Mouse (Mus musculus): Measurements from ENCODE around the gene Aarsd1. TPM values are rescaled to one million over a fixed set of nuclear protein-coding genes. Genes with fewer than 3 reads are reported as not detected.
A peak's percentile ranks its signal among the peaks of the same experiment; 100 is the strongest.
"Not testable (repeated sequence)": the region's sequence is repeated elsewhere in the genome, so short reads cannot be mapped to it uniquely, and the experiment has no call there.

Aarsd1 gene
- polyA plus RNA-seq (2014; fragmentation: Nextera tagmentation; extraction: Ambion mirVana): 78.9 and 80.2 TPM in 2 replicates

GRCm38 (mm10) chr11:101417101-101417855 is at the start of gene Aarsd1:
Gene Aarsd1, minus strand, starts transcription at chr11:101417615.
- DNase-seq (ENCODE audit: low spot score): peak; percentile 96
- peak within 1 kb of the TSS; percentile 76 for H3K27ac ChIP-seq (ENCODE audit: low read depth)
- WGBS: under 1% methylated on average over 45 of the region's 45 CpGs

GRCm38 (mm10) chr11:101466552-101466950 is 49.1 kb upstream of the Aarsd1 start:
- H3K36me3 ChIP-seq (ENCODE audit: control insufficient read depth, insufficient read depth, low read length); H3K27me3 ChIP-seq (replicated peaks; ENCODE audit: control insufficient read depth, insufficient read depth, low read length); H3K27ac ChIP-seq (ENCODE audit: low read depth); DNase-seq (ENCODE audit: low spot score); ATAC-seq (replicated peaks; ENCODE audit: low FRiP score, low TSS enrichment, low read depth); H3K9me3 ChIP-seq (ENCODE audit: control insufficient read depth, low read length): not testable (repeated sequence)
- H3K4me1 ChIP-seq (replicated peaks; ENCODE audit: control insufficient read depth, insufficient read depth, low read length): peaks cover 27% of the 10 kb centered on the region
- 54% methylated on average over 5 of the region's 5 CpGs for WGBS
- peak overlapping the region; percentile 72 for H3K4me3 ChIP-seq (ENCODE audit: low read depth, low read length)
- H3K9ac ChIP-seq (ENCODE audit: low read length): peak overlapping the region; percentile 53; the same call in 1 of the 2 replicates
- peak overlapping the region; percentile 90 for H3K4me2 ChIP-seq (ENCODE audit: low read length)

More at GRCm38 (mm10) chr11:101417101-101417855, at the start of gene Aarsd1:
- Histone ChIP-seq H3K4me2 (ENCODE audit: low read length) (peak within 1 kb of the TSS; percentile 73), H3K9me3 (ENCODE audit: control insufficient read depth, low read length) (no peaks in the 10 kb centered on the region), H3K4me3 (ENCODE audit: low read depth, low read length) (peak within 1 kb of the TSS; percentile 92), H3K4me1 (replicated peaks; ENCODE audit: control insufficient read depth, insufficient read depth, low read length) (peaks cover 4% of the 10 kb centered on the region; the same call in 1 of the 2 replicates), H3K9ac (ENCODE audit: low read length) (peak within 1 kb of the TSS; percentile 87), H3K27me3 (replicated peaks; ENCODE audit: control insufficient read depth, insufficient read depth, low read length) (no peaks in the 10 kb centered on the region), H3K36me3 (ENCODE audit: control insufficient read depth, insufficient read depth, low read length) (peaks cover 14% of the 10 kb centered on the region)
- ATAC-seq (replicated peaks; ENCODE audit: low FRiP score, low TSS enrichment, low read depth): peak; percentile 75

- peak within 1 kb of the TSS; percentile 94 for H3K4me2 ChIP-seq (ENCODE audit: low read length)
- peaks cover 15% of the 10 kb centered on the region for H3K36me3 ChIP-seq (ENCODE audit: control insufficient read depth, insufficient read depth, low read length)
- peak within 1 kb of the TSS; percentile 84 for H3K27ac ChIP-seq (ENCODE audit: low read depth)
- WGBS: 1% methylated on average over 56 of the region's 60 CpGs
- peak within 1 kb of the TSS; percentile 53 for H3K9ac ChIP-seq (ENCODE audit: low read length)
- no peaks in the 10 kb centered on the region for H3K27me3 ChIP-seq (replicated peaks; ENCODE audit: control insufficient read depth, insufficient read depth, low read length)
- ATAC-seq (replicated peaks; ENCODE audit: low FRiP score, low TSS enrichment, low read depth) (peak; percentile 52), DNase-seq (ENCODE audit: low spot score) (peak; percentile 84)
- no peaks in the 10 kb centered on the region for H3K9me3 ChIP-seq (ENCODE audit: control insufficient read depth, low read length)
- peak within 1 kb of the TSS; percentile 72 for H3K4me3 ChIP-seq (ENCODE audit: low read depth, low read length)
- H3K4me1 ChIP-seq (replicated peaks; ENCODE audit: control insufficient read depth, insufficient read depth, low read length): peaks cover 27% of the 10 kb centered on the region
These were observed 48.6 kb upstream of the Aarsd1 start, which contains the start of gene Vat1 for GRCm38 (mm10) chr11:101465869-101466551. Gene Vat1, minus strand, starts transcription at chr11:101466230.

GRCm38 (mm10) chr11:101465101-101465868 is 47.9 kb upstream of the Aarsd1 start:
- Histone ChIP-seq H3K9me3 (ENCODE audit: control insufficient read depth, low read length) (no peaks in the 10 kb centered on the region), H3K27ac (ENCODE audit: low read depth) (peak overlapping the region; percentile 84), H3K36me3 (ENCODE audit: control insufficient read depth, insufficient read depth, low read length) (peaks cover 20% of the 10 kb centered on the region), H3K27me3 (replicated peaks; ENCODE audit: control insufficient read depth, insufficient read depth, low read length) (no peaks in the 10 kb centered on the region), H3K9ac (ENCODE audit: low read length) (peak overlapping the region; percentile 53), H3K4me3 (ENCODE audit: low read depth, low read length) (peak overlapping the region; percentile 72), H3K4me1 (replicated peaks; ENCODE audit: control insufficient read depth, insufficient read depth, low read length) (peaks cover 27% of the 10 kb centered on the region), H3K4me2 (ENCODE audit: low read length) (peak overlapping the region; percentile 90)
- ATAC-seq (replicated peaks; ENCODE audit: low FRiP score, low TSS enrichment, low read depth) (peak; percentile 54), DNase-seq (ENCODE audit: low spot score) (peak; percentile 85)
- WGBS: 1% methylated on average over 51 of the region's 51 CpGs

DNA sequence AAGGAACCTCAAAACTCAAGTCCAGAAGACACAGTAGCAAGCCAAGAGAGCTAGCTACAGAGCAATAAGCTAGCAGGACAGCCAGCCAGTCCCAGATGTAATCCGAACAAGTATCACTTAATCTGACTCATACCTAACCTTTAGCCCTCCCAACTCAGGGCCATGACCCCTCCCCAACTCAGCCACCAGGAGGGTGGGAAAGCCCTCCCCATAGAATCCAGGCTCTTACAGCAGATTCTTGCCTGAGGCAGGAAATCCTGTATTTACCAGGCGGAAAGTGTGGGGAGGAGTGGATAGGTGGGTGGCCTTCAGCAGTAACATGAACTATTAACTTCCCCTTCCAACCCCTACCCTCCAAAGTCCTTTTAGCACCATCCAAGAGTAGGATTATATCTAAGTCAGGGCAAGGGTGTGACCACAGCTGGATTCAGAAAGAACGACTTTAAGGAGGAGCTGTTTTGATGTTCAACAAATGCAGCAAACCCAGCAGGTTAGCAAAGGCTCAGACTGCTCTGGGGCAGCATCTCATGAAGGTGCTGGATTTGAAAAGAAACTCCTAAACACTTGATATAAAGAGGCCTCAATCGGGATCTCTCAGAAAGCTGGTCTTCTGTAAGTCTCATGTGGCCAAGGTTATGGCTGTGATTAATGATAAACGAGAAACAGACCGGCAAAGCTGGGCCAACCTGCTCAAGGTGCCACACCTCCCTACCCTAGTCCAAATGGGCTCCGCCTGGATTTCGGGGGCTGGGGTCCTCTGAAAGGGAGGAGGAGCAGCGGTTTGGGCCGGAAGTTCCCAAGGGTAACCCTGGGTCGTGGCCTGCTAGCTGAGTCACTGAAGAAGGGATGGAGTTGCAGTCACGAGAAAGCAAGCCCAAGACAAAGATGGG is 47.0 kb upstream of the Aarsd1 start, which contains the start of gene Rnd2:
Gene Rnd2 (plus strand): TSS at position 789 of the 890 bp plus-strand sequence.
- 8% methylated on average over 12 of the region's 12 CpGs for WGBS
- Histone ChIP-seq H3K9me3 (ENCODE audit: control insufficient read depth, low read length) (no peaks in the 10 kb centered on the region), H3K27ac (ENCODE audit: low read depth) (peak within 1 kb of the TSS; percentile 84), H3K4me2 (ENCODE audit: low read length) (peak within 1 kb of the TSS; percentile 90), H3K4me1 (replicated peaks; ENCODE audit: control insufficient read depth, insufficient read depth, low read length) (peaks cover 27% of the 10 kb centered on the region), H3K36me3 (ENCODE audit: control insufficient read depth, insufficient read depth, low read length) (peaks cover 26% of the 10 kb centered on the region), H3K4me3 (ENCODE audit: low read depth, low read length) (peak within 1 kb of the TSS; percentile 72), H3K9ac (ENCODE audit: low read length) (peak within 1 kb of the TSS; percentile 53), H3K27me3 (replicated peaks; ENCODE audit: control insufficient read depth, insufficient read depth, low read length) (no peaks in the 10 kb centered on the region)
- DNase-seq (ENCODE audit: low spot score) (no peak), ATAC-seq (replicated peaks; ENCODE audit: low FRiP score, low TSS enrichment, low read depth) (peak; percentile 33)

DNA sequence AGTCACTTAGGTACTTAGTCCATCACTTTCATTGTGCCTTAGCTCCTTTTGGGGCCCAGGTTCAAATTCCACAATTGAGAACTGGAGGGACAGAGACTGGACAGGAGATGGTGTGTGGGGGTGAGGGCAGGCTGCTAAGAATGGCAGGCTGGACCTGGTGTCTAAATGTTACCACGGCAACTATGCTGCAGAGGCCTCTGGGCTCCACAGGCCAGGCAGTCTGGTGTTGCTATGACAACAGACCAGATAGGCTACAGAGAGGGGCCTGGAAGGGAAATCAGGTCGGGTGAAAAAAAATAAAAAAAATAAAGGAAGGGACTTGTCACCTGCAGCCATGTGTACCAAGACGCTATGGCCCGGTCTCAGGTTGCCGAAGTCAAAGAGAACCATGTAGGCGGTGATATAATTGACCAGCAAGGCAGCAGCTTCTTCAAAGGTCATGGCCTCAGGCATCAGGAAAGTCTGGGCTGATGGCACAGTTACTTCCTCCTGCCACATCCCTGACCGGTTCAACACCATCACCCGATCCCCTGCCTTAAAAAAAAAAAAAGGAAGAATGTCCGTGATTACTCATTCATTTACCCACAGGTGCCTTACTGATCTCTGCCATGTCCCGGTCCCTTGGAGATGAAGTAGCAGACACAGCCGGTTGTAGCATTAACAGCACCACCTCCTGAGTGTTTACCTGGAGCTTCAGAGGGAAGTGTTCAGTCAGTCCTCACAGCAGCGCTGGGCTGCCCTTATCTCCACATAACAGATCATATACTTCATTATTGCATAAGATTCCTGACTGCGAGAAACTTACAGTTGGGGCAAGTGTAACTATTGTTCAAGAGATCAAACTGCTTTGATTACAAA is 45.4 kb upstream of the Aarsd1 start:
- ATAC-seq (replicated peaks; ENCODE audit: low FRiP score, low TSS enrichment, low read depth): no peak
- H3K4me3 ChIP-seq (ENCODE audit: low read depth, low read length): no peak overlapping the region

GRCm38 (mm10) chr11:101462141-101462540 is 44.7 kb upstream of the Aarsd1 start:
- Histone ChIP-seq H3K9me3 (ENCODE audit: control insufficient read depth, low read length) (no peaks in the 10 kb centered on the region), H3K27ac (ENCODE audit: low read depth) (no peak overlapping the region), H3K36me3 (ENCODE audit: control insufficient read depth, insufficient read depth, low read length) (peaks cover 41% of the 10 kb centered on the region), H3K27me3 (replicated peaks; ENCODE audit: control insufficient read depth, insufficient read depth, low read length) (no peaks in the 10 kb centered on the region), H3K4me1 (replicated peaks; ENCODE audit: control insufficient read depth, insufficient read depth, low read length) (peaks cover 25% of the 10 kb centered on the region), H3K4me2 (ENCODE audit: low read length) (no peak overlapping the region), H3K4me3 (ENCODE audit: low read depth, low read length) (no peak overlapping the region), H3K9ac (ENCODE audit: low read length) (no peak overlapping the region)
- 87% methylated on average over 14 of the region's 14 CpGs for WGBS
- ATAC-seq (replicated peaks; ENCODE audit: low FRiP score, low TSS enrichment, low read depth) (no peak), DNase-seq (ENCODE audit: low spot score) (no peak)

More for the DNA sequence above, 45.4 kb upstream of the Aarsd1 start:
- DNase-seq (ENCODE audit: low spot score): no peak
- WGBS: 23% methylated on average over 13 of the region's 13 CpGs
- peaks cover 34% of the 10 kb centered on the region for H3K36me3 ChIP-seq (ENCODE audit: control insufficient read depth, insufficient read depth, low read length)
- H3K4me2 ChIP-seq (ENCODE audit: low read length): peak overlapping the region; percentile 90
- no peaks in the 10 kb centered on the region for H3K9me3 ChIP-seq (ENCODE audit: control insufficient read depth, low read length)
- H3K4me1 ChIP-seq (replicated peaks; ENCODE audit: control insufficient read depth, insufficient read depth, low read length): peaks cover 27% of the 10 kb centered on the region
- no peaks in the 10 kb centered on the region for H3K27me3 ChIP-seq (replicated peaks; ENCODE audit: control insufficient read depth, insufficient read depth, low read length)
- H3K27ac ChIP-seq (ENCODE audit: low read depth): peak overlapping the region; percentile 27; the same call in 1 of the 2 replicates
- H3K9ac ChIP-seq (ENCODE audit: low read length): no peak overlapping the region
